9 mouse cellular contexts compared by ENCODE assay signal in genomic region chr11:106020051-106020763, GRCm38 (mm10). TPM values are rescaled to one million over a fixed set of nuclear protein-coding genes. Genes with fewer than 3 reads are reported as not detected.
DNase-seq lines count a peak whose midpoint lies in the region; TF ChIP-seq lines count a peak whose summit lies in the region.
"Had no signal": no experiment of that assay in that cellular context is flagged by ENCODE, and none has a peak within 500 bp of the region (broad histone marks: within the 10 kb centered on the region; RNA-seq: fewer than 3 reads in every experiment).

No protein-coding gene starts in this region.

- no peak for TF ChIP-seq POLR2A in kidney, adult 2 months (IDR thresholded peaks at IDR 0.05; ENCODE audit: low read depth, low read length)

- no peak for DNase-seq in kidney, adult 2 months
- no peak for DNase-seq in kidney, postnatal 14 days
- peak; percentile 58 to 63 for DNase-seq in cerebellum, postnatal 10 days
- DNase-seq in hindbrain, embryonic 10.5 days (ENCODE audit: low spot score) = peak; percentile 46
- peak; percentile 33 for DNase-seq in left cerebral cortex, postnatal 4 days
- DNase-seq in retina, postnatal 1 day = peak; percentile 60
- no peak for DNase-seq in urinary bladder, postnatal 14 days (ENCODE audit: low spot score)
- DNase-seq in gastrocnemius, postnatal 4 days (ENCODE audit: low spot score in 2 of 2) = no peak

- no peaks in the 10 kb centered on the region for H3K4me1 ChIP-seq in kidney, adult 2 months (ENCODE audit: control insufficient read depth, insufficient read depth, low read length)
- H3K4me1 ChIP-seq in hindbrain, embryonic 10.5 days (replicated peaks) = peaks cover 13% of the 10 kb centered on the region

- H3K27me3 ChIP-seq in kidney, adult 2 months (replicated peaks; ENCODE audit: control insufficient read depth, insufficient read depth, low read length) = no peaks in the 10 kb centered on the region
- peaks cover 34% of the 10 kb centered on the region for H3K27me3 ChIP-seq in hindbrain, embryonic 10.5 days (ENCODE audit: insufficient read depth, poor library complexity, severe bottlenecking)

- no peak overlapping the region for H3K27ac ChIP-seq in kidney, adult 2 months (ENCODE audit: insufficient read depth, low read depth, low read length)
- peak overlapping the region; percentile 74 for H3K27ac ChIP-seq in hindbrain, embryonic 10.5 days

- no peaks in the 10 kb centered on the region for H3K9me3 ChIP-seq in hindbrain, embryonic 10.5 days

- intact Hi-C loops in left cerebral cortex, postnatal 4 days (cut with DNase I) = no loop called here

- H3K4me3 ChIP-seq in kidney, adult 2 months (ENCODE audit: insufficient read depth, low read depth, low read length) = 0 out of 2 replicates have a peak overlapping the region, but pooled peaks have one; percentile 3
- peak overlapping the region; percentile 56 for H3K4me3 ChIP-seq in hindbrain, embryonic 10.5 days

- 2% methylated on average over 50 of the region's 50 CpGs for WGBS in kidney, adult 2 months
- 1% methylated on average over 50 of the region's 50 CpGs for WGBS in hindbrain, embryonic 10.5 days

- no peaks in the 10 kb centered on the region for H3K36me3 ChIP-seq in kidney, adult 2 months (ENCODE audit: control insufficient read depth, insufficient read depth, low read length)
- H3K36me3 ChIP-seq in hindbrain, embryonic 10.5 days = no peaks in the 10 kb centered on the region

- no peak for TF ChIP-seq CTCF in kidney, adult 2 months (conservative IDR thresholded peaks at IDR 0.05; ENCODE audit: insufficient read depth, insufficient read length, low read depth, low read length)

RNA-seq across cellular contexts. Expression of gene Kcnh6, which starts 12.3 kb away (rescaled TPM):
- polyA plus RNA-seq in kidney, adult 2 months (2012; rRNA removed) = 0.04 and 0.06 TPM in 2 replicates
- polyA plus RNA-seq in hindbrain, embryonic 10.5 days (2016; fragmentation: Nextera tagmentation; extraction: Ambion mirVana) = 0.52 and 0.61 TPM in 2 replicates
- total RNA-seq in left cerebral cortex, postnatal 4 days (2021) = 1 to 10 TPM; 1.4 to 1.7 TPM
- total RNA-seq in gastrocnemius, postnatal 4 days (2021) = under 1 TPM in 1 of 2 experiments, not detected in 1; 0.31 TPM

RNA-seq across cellular contexts. Expression of gene Dcaf7, which starts 16.5 kb away (rescaled TPM):
- 34.1 and 37.7 TPM in 2 replicates for polyA plus RNA-seq in kidney, adult 2 months (2012; rRNA removed)
- polyA plus RNA-seq in hindbrain, embryonic 10.5 days (2016; fragmentation: Nextera tagmentation; extraction: Ambion mirVana) = 86.5 and 94.7 TPM in 2 replicates
- 100 to 1,000 TPM; 167 to 185 TPM for total RNA-seq in left cerebral cortex, postnatal 4 days (2021)
- total RNA-seq in gastrocnemius, postnatal 4 days (2021) = 10 to 100 TPM; 60.3 to 60.5 TPM

RNA-seq across cellular contexts. Expression of gene Ace3, which starts 25.7 kb away (rescaled TPM):
- polyA plus RNA-seq in kidney, adult 2 months (2012; rRNA removed) = 0.06 and 0.07 TPM in 2 replicates
- not detected in 2 replicates for polyA plus RNA-seq in hindbrain, embryonic 10.5 days (2016; fragmentation: Nextera tagmentation; extraction: Ambion mirVana)
- not detected for total RNA-seq in left cerebral cortex, postnatal 4 days (2021)
- total RNA-seq in gastrocnemius, postnatal 4 days (2021) = not detected
- polyA plus RNA-seq: liver, embryonic 16.5 days had no signal

RNA-seq across cellular contexts. Expression of gene Taco1, which starts 45.7 kb away (rescaled TPM):
- polyA plus RNA-seq in kidney, adult 2 months (2012; rRNA removed) = 21.3 and 21.4 TPM in 2 replicates
- 10.4 and 14.0 TPM in 2 replicates for polyA plus RNA-seq in hindbrain, embryonic 10.5 days (2016; fragmentation: Nextera tagmentation; extraction: Ambion mirVana)
- 10 to 100 TPM; 12.3 to 12.8 TPM for total RNA-seq in left cerebral cortex, postnatal 4 days (2021)
- 10 to 100 TPM; 19.6 to 19.8 TPM for total RNA-seq in gastrocnemius, postnatal 4 days (2021)

RNA-seq across cellular contexts. Expression of gene Ace, which starts 52.5 kb away (rescaled TPM):
- 68.0 and 132 TPM in 2 replicates for polyA plus RNA-seq in kidney, adult 2 months (2012; rRNA removed)
- polyA plus RNA-seq in hindbrain, embryonic 10.5 days (2016; fragmentation: Nextera tagmentation; extraction: Ambion mirVana) = 1.3 TPM in 2 replicates
- total RNA-seq in left cerebral cortex, postnatal 4 days (2021) = 1 to 10 TPM; 8.1 to 9.8 TPM
- total RNA-seq in gastrocnemius, postnatal 4 days (2021) = 10 to 100 TPM; 23.0 to 35.7 TPM

Comparison
In these comparisons a context has a peak if more than half of its experiments do, and no peak if none do; other contexts are left out.
1. DNase-seq: peak in cerebellum, postnatal 10 days (2 of 2), hindbrain, embryonic 10.5 days (single experiment), left cerebral cortex, postnatal 4 days (single experiment) and retina, postnatal 1 day (single experiment); none in kidney, adult 2 months (single experiment), kidney, postnatal 14 days (single experiment), urinary bladder, postnatal 14 days (single experiment) and gastrocnemius, postnatal 4 days (0 of 2).